Mouse (Mus musculus) kidney, adult 2 months (tissue): ENCODE measurements around the gene Antxr1.

Experiments
- CTCF ChIP-seq: fragments of 200-500 bp; conservative IDR thresholded peaks from 2 replicates; pipeline ENCODE4 v1.5.1; 2011; ENCODE audit warnings: low read depth, mild to moderate bottlenecking, control low read depth, low read length, moderate library complexity, mixed read lengths; ENCODE audit not compliant: insufficient read depth, insufficient read length
- POLR2A ChIP-seq: fragments of 200-500 bp; IDR thresholded peaks from one replicate; pipeline ENCODE4 v1.6.1; 2011; ENCODE audit warnings: low read depth, low read length, control low read depth

DNA sequence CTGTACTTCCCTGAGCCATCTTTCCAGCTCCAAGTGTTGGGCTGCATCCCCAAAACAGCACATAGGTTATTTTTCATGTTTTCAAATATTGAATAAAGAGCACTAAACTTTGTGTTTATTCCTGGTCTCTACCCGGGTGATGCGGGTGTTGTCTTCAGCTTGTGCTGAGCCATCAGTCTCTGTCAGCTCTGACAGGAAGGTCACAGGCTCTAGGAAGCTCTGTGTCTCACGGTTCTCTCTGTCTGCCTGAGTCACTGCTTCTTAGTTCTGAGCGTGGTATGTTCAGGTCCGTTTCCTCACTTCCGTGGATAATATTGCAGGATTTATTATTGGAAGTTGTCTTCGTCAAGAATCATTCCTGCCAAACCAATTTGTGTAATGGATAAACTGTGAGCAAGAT is 213.7 kb downstream of the Antxr1 start:
- no peak for TF ChIP-seq POLR2A
- no peak for TF ChIP-seq CTCF
